Mouse (Mus musculus) liver, embryonic 18 days (tissue): ENCODE measurements around the gene Olfr1115. TPM values are rescaled to one million over a fixed set of nuclear protein-coding genes. Genes with fewer than 3 reads are reported as not detected.

Source experiments
- polyA plus RNA-seq: library from polyadenylated mRNA; depleted of rRNA; stranded (reverse); fragments of >200 nt; gene quantifications from 2 replicates; pipeline ENCODE4 v1.2.3, GENCODE M21; 2012; rRNA removed

Olfr1115 gene
- not detected in 2 replicates for polyA plus RNA-seq

DNA sequence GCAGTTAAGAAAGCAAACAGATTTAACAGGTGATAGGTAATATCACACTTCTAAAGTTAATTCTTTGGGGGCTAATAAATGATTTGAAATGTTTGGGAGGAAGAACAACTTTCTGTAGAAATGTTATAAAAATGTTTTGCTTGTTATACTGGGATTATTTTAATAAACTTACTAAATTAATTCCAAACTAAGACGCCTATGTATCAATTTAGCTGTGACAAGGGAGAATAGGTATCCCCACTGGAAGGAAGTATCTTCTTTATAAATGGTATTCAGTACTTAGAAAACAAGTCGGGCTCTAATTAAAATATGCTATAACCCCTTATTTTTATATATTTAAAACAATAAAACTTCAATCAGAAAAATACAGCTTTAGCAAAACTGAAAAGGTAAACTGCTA, at the start of gene Olfr1115:
Gene Olfr1115 (plus strand): TSS at position 301 of the 400 bp plus-strand sequence.

DNA sequence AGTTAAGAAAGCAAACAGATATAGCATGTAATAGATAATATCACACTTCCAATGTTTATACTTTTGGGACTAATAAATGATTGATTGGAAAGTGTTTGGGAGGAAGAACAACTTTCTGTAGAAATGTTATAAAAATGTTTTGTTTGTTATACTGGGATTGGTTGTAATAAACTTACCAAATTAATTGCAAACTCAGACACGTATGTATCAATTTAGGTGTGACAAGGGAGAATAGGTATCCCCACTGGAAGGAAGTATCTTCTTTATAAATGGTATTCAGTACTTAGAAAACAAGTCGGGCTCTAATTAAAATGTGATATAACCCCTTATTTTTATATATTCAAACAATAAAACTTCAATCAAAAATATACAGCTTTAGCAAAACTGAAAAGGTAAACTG, 39.1 kb upstream of the Olfr1115 start, which contains the start of gene Olfr1113:
Gene Olfr1113 (plus strand): TSS at position 301 of the 400 bp plus-strand sequence.

DNA sequence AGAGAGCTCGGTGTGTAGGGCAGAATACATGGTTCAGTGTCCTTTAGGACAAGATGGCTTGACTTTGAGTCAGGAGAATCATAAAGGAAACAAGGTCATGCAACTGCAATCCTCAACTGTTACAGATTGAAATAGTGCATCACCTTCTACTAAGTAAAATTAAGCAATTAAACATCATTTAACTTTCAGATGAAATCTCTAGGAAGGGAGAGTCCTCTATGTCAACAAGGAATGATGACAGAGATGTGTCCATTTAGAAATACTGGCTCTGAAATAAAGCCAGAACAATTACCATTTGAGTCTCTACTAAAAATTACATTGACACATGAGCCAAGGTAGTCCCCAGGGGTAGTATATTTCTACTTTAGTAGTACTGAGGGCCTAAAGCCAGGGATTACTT, 19.4 kb downstream of the Olfr1115 start, which contains the start of gene Olfr1116:
Gene Olfr1116 (plus strand): TSS at position 301 of the 400 bp plus-strand sequence.

Other genes starting within 250 kb of the Olfr1115 start
- gene Olfr1102, start 249.6 kb upstream of the Olfr1115 start, polyA plus RNA-seq, result not detected in 2 replicates
- gene Olfr1104, start 220.9 kb upstream of the Olfr1115 start, polyA plus RNA-seq, result not detected in 2 replicates
- not detected in 2 replicates for gene Olfr1105, start 211.5 kb upstream of the Olfr1115 start, polyA plus RNA-seq
- gene Olfr1106, start 195.7 kb upstream of the Olfr1115 start, polyA plus RNA-seq, result not detected in 2 replicates
- gene Olfr1107, start 172.2 kb upstream of the Olfr1115 start, polyA plus RNA-seq, result not detected in 2 replicates
- gene Olfr1109, start 152.0 kb upstream of the Olfr1115 start, polyA plus RNA-seq, result not detected in 2 replicates
- gene Olfr259, start 133.4 kb upstream of the Olfr1115 start, polyA plus RNA-seq, result not detected in 2 replicates
- gene Olfr1110, start 107.7 kb upstream of the Olfr1115 start, polyA plus RNA-seq, result not detected in 2 replicates
- not detected in 2 replicates for gene Olfr1111, start 95.4 kb upstream of the Olfr1115 start, polyA plus RNA-seq
- not detected in 2 replicates for gene Olfr1112, start 60.2 kb upstream of the Olfr1115 start, polyA plus RNA-seq
- gene Olfr1113, start 39.0 kb upstream of the Olfr1115 start, polyA plus RNA-seq, result not detected in 2 replicates
- gene Olfr1116, start 19.5 kb downstream of the Olfr1115 start, polyA plus RNA-seq, result not detected in 2 replicates
- not detected in 2 replicates for gene Olfr1118, start 59.6 kb downstream of the Olfr1115 start, polyA plus RNA-seq
- gene Olfr1120, start 106.8 kb downstream of the Olfr1115 start, polyA plus RNA-seq, result not detected in 2 replicates
- not detected in 2 replicates for gene Olfr1121, start 121.9 kb downstream of the Olfr1115 start, polyA plus RNA-seq
- not detected in 2 replicates for gene Olfr1122, start 137.8 kb downstream of the Olfr1115 start, polyA plus RNA-seq
- not detected in 2 replicates for gene Olfr1123, start 168.6 kb downstream of the Olfr1115 start, polyA plus RNA-seq
- gene Olfr1124, start 182.3 kb downstream of the Olfr1115 start, polyA plus RNA-seq, result not detected in 2 replicates
- not detected in 2 replicates for gene Olfr1126, start 205.9 kb downstream of the Olfr1115 start, polyA plus RNA-seq
- gene Pramel7, start 249.1 kb downstream of the Olfr1115 start, polyA plus RNA-seq, result not detected in 2 replicates